Mouse (Mus musculus) heart, postnatal 0 days (tissue): Measurements from ENCODE around the gene Aurkb. TPM values are rescaled to one million over a fixed set of nuclear protein-coding genes. Genes with fewer than 3 reads are reported as not detected.

ENCODE experiments used
- ATAC-seq: fragments of 200-750 bp; cut with Nextera tagmentation; 2 replicates; pipeline ENCODE4 v1.8.0; 2017; ENCODE audit warnings: low read depth, moderate number of reproducible peaks, moderate library complexity; ENCODE audit not compliant: insufficient read depth
- DNase-seq: peaks from one replicate; pipeline ENCODE4 v3.0.0-alpha.2; 2016; ENCODE audit warnings: low spot score
- H3K27ac ChIP-seq: fragments of 300-500 bp; sonication (generic); 2 replicates; pipeline ENCODE4 v1.5.1; 2014; ENCODE audit warnings: low read depth, mild to moderate bottlenecking
- H3K27me3 ChIP-seq: fragments of 300-500 bp; sonication (generic); 2 replicates; pipeline ENCODE4 v1.6.1; 2014; ENCODE audit warnings: low read length, mixed read lengths; ENCODE audit not compliant: control insufficient read depth, insufficient read depth
- H3K36me3 ChIP-seq: fragments of 300-500 bp; sonication (generic); replicated peaks from 2 replicates; pipeline ENCODE4 v1.6.1; 2014; ENCODE audit warnings: low read length, mixed read lengths; ENCODE audit not compliant: control insufficient read depth, insufficient read depth
- H3K4me1 ChIP-seq: fragments of 300-500 bp; sonication (generic); 2 replicates; pipeline ENCODE4 v1.6.1; 2014; ENCODE audit warnings: antibody characterized with exemption; ENCODE audit not compliant: control insufficient read depth, insufficient read depth
- H3K4me2 ChIP-seq: fragments of 300-500 bp; sonication (generic); 2 replicates; pipeline ENCODE4 v1.6.1; 2014; ENCODE audit warnings: low read depth, mild to moderate bottlenecking, low read length, moderate library complexity
- H3K4me3 ChIP-seq: fragments of 300-500 bp; sonication (generic); 2 replicates; pipeline ENCODE4 v1.5.1; 2014; ENCODE audit warnings: low read depth, low read length
- H3K9ac ChIP-seq: fragments of 300-500 bp; sonication (generic); replicated peaks from 2 replicates; pipeline ENCODE4 v1.6.1; 2014; ENCODE audit warnings: low read depth, low read length, mixed read lengths
- H3K9me3 ChIP-seq: fragments of 300-500 bp; sonication (generic); replicated peaks from 2 replicates; pipeline ENCODE4 v1.6.1; 2016; ENCODE audit warnings: low read length; ENCODE audit not compliant: control insufficient read depth
- CTCF ChIP-seq: IDR thresholded peaks from 2 replicates; pipeline ENCODE4 v1.5.1; 2016; ENCODE audit warnings: antibody characterized with exemption, control low read depth, low read depth
- EP300 ChIP-seq: IDR thresholded peaks from 2 replicates; pipeline ENCODE4 v1.6.1; 2016; ENCODE audit warnings: antibody characterized with exemption, low read depth
- WGBS: fragments of 180-500 bp; shearing (Covaris S2); extraction: QIAGEN DNeasy Blood & Tissue Kit; methylation state at CpG from one replicate; pipeline ENCODE4 v1.1.7; 2014; 5-methylcytosine and 5-hydroxymethylcytosine counted together
- polyA plus RNA-seq: library from polyadenylated mRNA; unstranded; fragments of >200 nt; fragmentation: Nextera tagmentation; extraction: Ambion mirVana; gene quantifications from 2 replicates; pipeline ENCODE4 v1.2.1, GENCODE M21; 2015
- total RNA-seq: library from RNA; depleted of rRNA; stranded (reverse); fragments of >200 nt; gene quantifications from 2 replicates; pipeline ENCODE4 v1.2.3, GENCODE M21; 2014; ENCODE audit warnings: low replicate concordance; rRNA removed

The Aurkb gene
- total and polyA plus RNA-seq, 2 experiments from 2014 or later = 19.5 to 21.4 TPM

DNA sequence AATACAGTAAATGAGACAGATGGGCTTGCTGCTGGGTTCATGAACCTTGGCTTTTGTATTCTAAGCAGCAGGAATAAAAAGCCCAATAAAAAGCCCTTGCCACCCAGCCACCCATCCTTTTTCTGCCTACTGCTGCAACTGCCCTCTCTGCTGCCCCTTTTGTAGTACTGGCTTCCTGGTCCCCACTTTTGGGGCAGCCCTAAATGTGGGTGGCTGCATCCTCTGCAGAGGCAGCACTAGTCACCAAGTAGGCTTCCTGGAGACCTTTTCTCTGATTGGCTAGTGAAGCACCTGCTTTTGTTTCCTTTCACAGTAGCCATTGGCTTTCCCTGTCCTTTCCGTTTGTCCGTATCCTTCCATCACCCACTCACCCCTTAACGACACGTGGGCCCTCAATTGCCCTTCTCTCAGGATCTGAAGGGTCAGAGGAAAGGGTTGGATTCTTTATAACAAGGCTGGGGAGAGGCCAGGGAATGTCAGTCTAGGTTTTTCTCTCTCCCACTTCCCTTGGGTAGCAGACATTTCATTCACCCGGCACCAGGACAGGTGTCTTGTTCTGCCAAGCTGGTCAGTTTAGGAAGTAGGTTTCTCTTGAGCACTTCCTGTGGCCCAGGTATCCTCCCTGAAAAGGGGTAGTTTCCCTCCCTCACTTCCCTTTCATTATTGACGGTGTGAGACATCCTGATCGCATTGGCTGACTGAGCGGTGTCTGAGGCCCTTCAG lies 52.8 kb downstream of the Aurkb start:
- H3K9me3 ChIP-seq = no peaks in the 10 kb centered on the region
- ATAC-seq (no peak), DNase-seq (no peak)
- WGBS = 16% methylated on average over 8 of the region's 8 CpGs
- no peak for TF ChIP-seq CTCF
- no peak for TF ChIP-seq EP300
- H3K36me3 ChIP-seq = peaks cover 31% of the 10 kb centered on the region
- H3K4me2 ChIP-seq = peak overlapping the region; percentile 71
- peaks cover 16% of the 10 kb centered on the region for H3K4me1 ChIP-seq
- peak overlapping the region; percentile 76 for H3K9ac ChIP-seq
- peak overlapping the region; percentile 76 for H3K4me3 ChIP-seq
- no peaks in the 10 kb centered on the region for H3K27me3 ChIP-seq
- H3K27ac ChIP-seq = peak overlapping the region; percentile 99

DNA sequence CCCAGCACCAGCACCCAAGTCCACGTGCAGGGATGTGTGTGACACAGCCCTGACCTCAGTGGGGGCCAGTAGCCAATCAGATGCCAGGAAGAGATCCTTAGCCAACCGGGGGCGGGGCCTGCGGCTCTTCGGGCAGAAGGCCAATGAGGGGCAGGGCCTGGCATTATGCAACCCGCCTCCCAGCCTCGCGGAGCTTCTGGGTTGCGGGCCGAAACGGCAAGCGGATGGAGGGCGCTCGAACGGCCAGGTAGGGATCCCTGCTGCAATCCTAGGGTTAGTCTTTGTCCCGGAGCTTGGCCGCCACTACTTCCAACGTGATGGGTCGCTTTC lies 53.3 kb downstream of the Aurkb start:
- peak overlapping the region; percentile 76 for H3K4me3 ChIP-seq
- ATAC-seq (peak; percentile 16), DNase-seq (peak; percentile 96)
- TF ChIP-seq EP300 (no peak; the same call in 1 of the 2 replicates), CTCF (no peak)
- H3K9ac ChIP-seq = peak overlapping the region; percentile 66
- H3K4me1 ChIP-seq = peaks cover 16% of the 10 kb centered on the region
- peak overlapping the region; percentile 99 for H3K27ac ChIP-seq
- no peaks in the 10 kb centered on the region for H3K9me3 ChIP-seq
- peaks cover 36% of the 10 kb centered on the region for H3K36me3 ChIP-seq
- peak overlapping the region; percentile 71 for H3K4me2 ChIP-seq
- under 1% methylated on average over 19 of the region's 19 CpGs for WGBS
- no peaks in the 10 kb centered on the region for H3K27me3 ChIP-seq

DNA sequence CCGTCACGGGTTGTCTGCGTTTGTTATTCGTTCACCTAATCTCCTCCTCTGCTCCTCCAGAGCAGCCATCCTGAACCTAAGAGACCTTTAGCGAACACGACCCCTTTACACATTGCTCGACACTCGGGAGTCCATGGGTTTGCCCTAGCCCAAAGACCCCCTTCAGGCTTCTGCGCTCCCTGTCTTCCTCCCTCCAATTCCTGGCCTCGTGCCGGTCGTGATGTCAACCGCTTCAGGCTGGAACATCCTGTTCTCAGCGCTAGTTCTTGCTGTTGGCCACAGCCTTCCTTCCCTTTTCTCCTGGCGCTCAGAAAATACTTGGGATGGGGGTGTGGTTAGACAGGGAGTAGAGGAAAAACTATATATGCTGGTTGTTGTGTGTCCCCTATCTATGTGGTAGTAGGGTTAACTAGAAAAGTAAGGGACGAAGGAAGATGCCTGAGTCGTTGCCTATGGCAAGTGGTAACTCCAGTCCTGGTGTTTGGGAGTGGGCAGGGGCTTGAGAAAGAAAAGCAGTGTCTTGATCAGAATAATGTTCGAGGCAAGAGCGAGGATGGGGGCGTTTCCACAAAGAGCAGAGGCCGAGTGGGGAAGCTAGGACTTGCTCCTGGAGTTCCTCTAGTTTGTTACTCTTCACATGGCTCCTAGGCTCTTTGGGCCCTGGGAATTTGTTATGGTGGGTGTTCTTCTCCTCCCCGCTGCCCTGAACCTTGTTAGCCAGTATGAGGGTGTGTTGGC lies 53.9 kb downstream of the Aurkb start:
- Histone ChIP-seq H3K4me3 (peak overlapping the region; percentile 76), H3K27ac (peak overlapping the region; percentile 99), H3K27me3 (no peaks in the 10 kb centered on the region), H3K36me3 (peaks cover 43% of the 10 kb centered on the region), H3K4me1 (peaks cover 16% of the 10 kb centered on the region), H3K4me2 (peak overlapping the region; percentile 71), H3K9ac (peak overlapping the region; percentile 66), H3K9me3 (no peaks in the 10 kb centered on the region)
- WGBS = 2% methylated on average over 22 of the region's 22 CpGs
- peak; percentile 77 for DNase-seq
- ATAC-seq = no peak
- peak; percentile 92 for TF ChIP-seq EP300
- no peak for TF ChIP-seq CTCF

DNA sequence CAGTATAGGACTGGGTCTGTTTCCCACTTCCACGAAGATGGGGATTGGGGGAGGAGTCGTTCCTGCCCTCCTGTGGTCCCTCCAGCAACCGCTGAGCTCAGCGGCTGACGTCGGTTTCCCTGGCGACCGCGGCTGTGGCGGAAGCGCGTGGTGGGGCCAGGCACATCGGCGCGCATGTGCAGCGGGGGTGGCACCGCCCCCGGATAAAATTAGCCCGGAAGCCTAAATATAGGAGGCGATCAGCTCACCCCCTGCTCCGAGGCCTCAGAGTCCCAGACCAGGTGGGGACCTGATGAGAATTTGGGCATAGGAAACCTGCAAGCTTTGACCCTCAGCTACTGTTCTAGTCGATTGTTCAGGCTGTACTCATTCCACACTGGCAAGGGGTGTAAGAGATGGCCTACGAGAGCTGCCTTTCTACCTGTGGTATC lies 54.5 kb downstream of the Aurkb start:
- TF ChIP-seq CTCF = peak; percentile 25; the same call in 1 of the 2 replicates
- peak; percentile 80 for TF ChIP-seq EP300
- WGBS = under 1% methylated on average over 23 of the region's 23 CpGs
- ATAC-seq = peak; percentile 31

DNA sequence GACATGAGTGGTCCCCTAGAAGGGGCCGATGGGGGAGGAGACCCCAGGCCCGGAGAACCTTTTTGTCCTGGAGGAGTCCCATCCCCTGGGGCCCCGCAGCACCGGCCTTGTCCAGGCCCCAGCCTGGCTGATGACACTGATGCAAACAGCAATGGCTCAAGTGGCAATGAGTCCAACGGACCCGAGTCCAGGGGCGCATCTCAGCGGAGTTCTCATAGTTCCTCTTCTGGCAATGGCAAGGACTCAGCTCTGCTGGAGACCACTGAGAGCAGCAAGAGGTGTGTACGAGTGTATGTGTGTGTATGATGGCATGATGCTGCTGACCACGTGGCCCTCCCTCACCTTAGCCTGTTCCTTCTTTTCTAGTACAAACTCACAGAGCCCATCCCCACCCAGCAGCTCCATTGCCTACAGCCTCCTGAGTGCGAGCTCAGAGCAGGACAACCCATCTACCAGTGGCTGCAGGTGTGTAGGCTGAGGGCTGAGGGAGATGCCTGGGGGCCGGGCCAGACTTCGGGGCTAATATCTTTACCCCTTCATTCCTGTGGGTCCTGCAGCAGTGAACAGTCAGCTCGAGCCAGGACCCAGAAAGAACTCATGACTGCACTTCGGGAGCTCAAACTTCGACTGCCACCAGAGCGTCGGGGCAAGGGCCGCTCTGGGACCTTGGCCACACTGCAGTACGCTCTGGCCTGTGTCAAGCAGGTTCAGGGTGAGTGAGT lies 55.4 kb downstream of the Aurkb start:
- H3K4me1 ChIP-seq = peaks cover 16% of the 10 kb centered on the region
- peaks cover 57% of the 10 kb centered on the region for H3K36me3 ChIP-seq
- peak overlapping the region; percentile 71 for H3K4me2 ChIP-seq
- WGBS = 84% methylated on average over 20 of the region's 20 CpGs
- H3K9me3 ChIP-seq = no peaks in the 10 kb centered on the region
- TF ChIP-seq CTCF (no peak), EP300 (no peak)
- H3K27me3 ChIP-seq = no peaks in the 10 kb centered on the region
- H3K27ac ChIP-seq = peak overlapping the region; percentile 99
- DNase-seq (no peak), ATAC-seq (no peak)
- H3K4me3 ChIP-seq = peak overlapping the region; percentile 76; the same call in 1 of the 2 replicates
- H3K9ac ChIP-seq = peak overlapping the region; percentile 32; the same call in 1 of the 2 replicates

More for the DNA sequence above, 54.5 kb downstream of the Aurkb start:
- Histone ChIP-seq H3K27me3 (no peaks in the 10 kb centered on the region), H3K4me1 (peaks cover 16% of the 10 kb centered on the region), H3K36me3 (peaks cover 49% of the 10 kb centered on the region), H3K9ac (peak overlapping the region; percentile 66), H3K9me3 (no peaks in the 10 kb centered on the region), H3K27ac (peak overlapping the region; percentile 99), H3K4me3 (peak overlapping the region; percentile 76), H3K4me2 (peak overlapping the region; percentile 71)
- DNase-seq = peak; percentile 97

Other genes starting within 250 kb of the Aurkb start
- gene Ndel1, start 173.8 kb upstream of the Aurkb start, total RNA-seq = 70.9 and 130 TPM in 2 replicates
- gene Ndel1, start 173.8 kb upstream of the Aurkb start, polyA plus RNA-seq = 60.7 and 62.3 TPM in 2 replicates
- not detected in 2 replicates for gene Rnf222, start 157.1 kb upstream of the Aurkb start, total RNA-seq
- 0.14 and 0.15 TPM in 2 replicates for gene Rnf222, start 157.1 kb upstream of the Aurkb start, polyA plus RNA-seq
- 1,343 and 1,533 TPM in 2 replicates for gene Rpl26, start 144.1 kb upstream of the Aurkb start, total RNA-seq
- 529 and 545 TPM in 2 replicates for gene Rpl26, start 144.1 kb upstream of the Aurkb start, polyA plus RNA-seq
- gene Odf4, start 118.6 kb upstream of the Aurkb start, total RNA-seq = not detected in 2 replicates
- not detected in 2 replicates for gene Odf4, start 118.6 kb upstream of the Aurkb start, polyA plus RNA-seq
- 12.6 and 19.8 TPM in 2 replicates for gene Arhgef15, start 88.2 kb upstream of the Aurkb start, total RNA-seq
- gene Arhgef15, start 88.2 kb upstream of the Aurkb start, polyA plus RNA-seq = 10.0 and 11.6 TPM in 2 replicates
- gene Slc25a35, start 77.5 kb upstream of the Aurkb start, total RNA-seq = 0.70 and 3.6 TPM in 2 replicates
- gene Slc25a35, start 77.5 kb upstream of the Aurkb start, polyA plus RNA-seq = 1.9 and 2.0 TPM in 2 replicates
- 101 and 103 TPM in 2 replicates for gene Rangrf, start 70.5 kb upstream of the Aurkb start, total RNA-seq
- 78.0 and 85.1 TPM in 2 replicates for gene Rangrf, start 70.5 kb upstream of the Aurkb start, polyA plus RNA-seq
- 10.1 and 12.3 TPM in 2 replicates for gene Pfas, start 37.2 kb upstream of the Aurkb start, total RNA-seq
- 8.3 and 8.7 TPM in 2 replicates for gene Pfas, start 37.2 kb upstream of the Aurkb start, polyA plus RNA-seq
- 40.0 and 46.0 TPM in 2 replicates for gene Ctc1, start 29.7 kb upstream of the Aurkb start, total RNA-seq
- gene Ctc1, start 29.7 kb upstream of the Aurkb start, polyA plus RNA-seq = 18.6 TPM in 2 replicates
- 21.3 and 24.1 TPM in 2 replicates for gene Borcs6, start 14.1 kb downstream of the Aurkb start, total RNA-seq
- gene Borcs6, start 14.1 kb downstream of the Aurkb start, polyA plus RNA-seq = 12.1 and 13.0 TPM in 2 replicates
- gene Tmem107, start 25.2 kb downstream of the Aurkb start, total RNA-seq = 10.9 and 25.5 TPM in 2 replicates
- gene Tmem107, start 25.2 kb downstream of the Aurkb start, polyA plus RNA-seq = 18.3 and 24.3 TPM in 2 replicates
- 25.2 and 27.9 TPM in 2 replicates for gene Vamp2, start 42.8 kb downstream of the Aurkb start, total RNA-seq
- 59.2 and 62.1 TPM in 2 replicates for gene Vamp2, start 42.8 kb downstream of the Aurkb start, polyA plus RNA-seq
- 76.8 and 93.5 TPM in 2 replicates for gene Per1, start 49.6 kb downstream of the Aurkb start, total RNA-seq
- gene Per1, start 49.6 kb downstream of the Aurkb start, polyA plus RNA-seq = 8.1 and 9.7 TPM in 2 replicates
- not detected in 2 replicates for gene Hes7, start 74.8 kb downstream of the Aurkb start, total RNA-seq
- 0.26 and 0.29 TPM in 2 replicates for gene Hes7, start 74.8 kb downstream of the Aurkb start, polyA plus RNA-seq
- 0.66 TPM in 1 of 2 replicates, not detected in the other for gene 9130213A22Rik, start 76.9 kb downstream of the Aurkb start, total RNA-seq
- 0.30 and 0.49 TPM in 2 replicates for gene 9130213A22Rik, start 76.9 kb downstream of the Aurkb start, polyA plus RNA-seq
- gene Aloxe3, start 80.2 kb downstream of the Aurkb start, total RNA-seq = 0.58 TPM in 1 of 2 replicates, not detected in the other
- 0.08 TPM in 1 of 2 replicates, not detected in the other for gene Aloxe3, start 80.2 kb downstream of the Aurkb start, polyA plus RNA-seq
- not detected in 2 replicates for gene Alox12b, start 111.3 kb downstream of the Aurkb start, total RNA-seq
- gene Alox12b, start 111.3 kb downstream of the Aurkb start, polyA plus RNA-seq = not detected in 2 replicates
- gene Alox8, start 152.2 kb downstream of the Aurkb start, total RNA-seq = 3.0 and 3.7 TPM in 2 replicates
- gene Alox8, start 152.2 kb downstream of the Aurkb start, polyA plus RNA-seq = 0.86 and 2.5 TPM in 2 replicates
- 0.27 TPM in 1 of 2 replicates, not detected in the other for gene Gucy2e, start 191.4 kb downstream of the Aurkb start, total RNA-seq
- gene Gucy2e, start 191.4 kb downstream of the Aurkb start, polyA plus RNA-seq = 0.07 and 0.15 TPM in 2 replicates